Comparison of ENCODE assay signal across 8 mouse cellular contexts in the genomic region with DNA sequence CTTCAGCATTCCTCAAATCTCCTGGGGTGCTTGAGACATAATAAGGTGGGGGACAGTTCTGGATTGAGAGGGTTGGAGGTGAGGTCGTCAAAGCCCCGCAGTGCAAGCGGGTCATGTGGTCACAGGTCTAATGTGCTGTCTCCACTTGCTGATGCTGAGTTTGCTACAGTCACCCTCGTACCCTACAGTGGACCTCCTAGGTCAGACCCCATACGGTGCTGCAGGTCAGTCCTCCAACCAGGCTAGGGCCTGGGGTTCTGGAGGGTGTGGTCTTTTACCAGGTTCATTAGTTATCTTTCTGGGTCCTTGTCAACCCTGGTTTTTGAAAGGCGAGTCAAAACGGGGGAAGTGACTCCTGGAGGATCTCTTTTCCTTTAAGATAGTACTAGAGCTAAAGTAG. TPM values are rescaled to one million over a fixed set of nuclear protein-coding genes. Genes with fewer than 3 reads are reported as not detected.
DNase-seq lines count a peak whose midpoint lies in the region; ATAC-seq and TF ChIP-seq lines count a peak whose summit lies in the region.

No protein-coding gene starts in this region.

- intact Hi-C loops in left cerebral cortex, adult 2 months (cut with DNase I): loop anchor here (1.0 to 10.0 kb wide), 3 partner anchors 25 to 157 kb away; partner anchors contain the start of gene Tbc1d22a
- intact Hi-C loops in left cerebral cortex, postnatal 4 days (cut with DNase I): no loop called here

- no peaks in the 10 kb centered on the region for H3K27me3 ChIP-seq in hindbrain, embryonic 16.5 days (replicated peaks; ENCODE audit: control insufficient read depth, insufficient read depth, low read length)
- H3K27me3 ChIP-seq in neural tube, embryonic 12.5 days (replicated peaks): no peaks in the 10 kb centered on the region

- DNase-seq in left cerebral cortex, adult 2 months (ENCODE audit: extremely low spot score in 1 of 2, low spot score in 2 of 2): no peak
- DNase-seq in left cerebral cortex, postnatal 4 days: no peak
- peak; percentile 40 for DNase-seq in embryo, embryonic 11 days
- no peak for DNase-seq in left cerebral cortex, adult 11 months (ENCODE audit: low spot score)
- DNase-seq in gastrocnemius, postnatal 25 days: no peak
- no peak for DNase-seq in spleen, adult 18-20 months

- 4% methylated on average over 7 of the region's 7 CpGs for WGBS in hindbrain, embryonic 16.5 days
- WGBS in neural tube, embryonic 12.5 days: 11% methylated on average over 7 of the region's 7 CpGs

- peak overlapping the region; percentile 87 for H3K27ac ChIP-seq in left cerebral cortex, adult 2 months
- H3K27ac ChIP-seq in hindbrain, embryonic 16.5 days (ENCODE audit: low read depth, low read length): peak overlapping the region; percentile 93
- H3K27ac ChIP-seq in neural tube, embryonic 12.5 days: peak overlapping the region; percentile 6

- H3K4me3 ChIP-seq in left cerebral cortex, adult 2 months: peak overlapping the region; percentile 55
- H3K4me3 ChIP-seq in hindbrain, embryonic 16.5 days (ENCODE audit: low read length): peak overlapping the region; percentile 78
- peak overlapping the region; percentile 78 for H3K4me3 ChIP-seq in neural tube, embryonic 12.5 days

- TF ChIP-seq CTCF in left cerebral cortex, adult 2 months (IDR thresholded peaks at IDR 0.05): no peak

- H3K36me3 ChIP-seq in hindbrain, embryonic 16.5 days (ENCODE audit: control insufficient read depth, insufficient read depth, low read length): no peaks in the 10 kb centered on the region
- no peaks in the 10 kb centered on the region for H3K36me3 ChIP-seq in neural tube, embryonic 12.5 days

- H3K9ac ChIP-seq in hindbrain, embryonic 16.5 days (ENCODE audit: low read depth, low read length): peak overlapping the region; percentile 99
- peak overlapping the region; percentile 90 for H3K9ac ChIP-seq in neural tube, embryonic 12.5 days

- peak; percentile 12; the same call in 1 of the 2 replicates for ATAC-seq in hindbrain, embryonic 16.5 days
- ATAC-seq in neural tube, embryonic 12.5 days (ENCODE audit: low FRiP score, low read depth): peak; percentile 39

- peak overlapping the region; percentile 80 for H3K4me2 ChIP-seq in hindbrain, embryonic 16.5 days (ENCODE audit: low read length)
- peak overlapping the region; percentile 83 for H3K4me2 ChIP-seq in neural tube, embryonic 12.5 days (replicated peaks)

- H3K9me3 ChIP-seq in hindbrain, embryonic 16.5 days (ENCODE audit: control insufficient read depth, low read length): no peaks in the 10 kb centered on the region
- H3K9me3 ChIP-seq in neural tube, embryonic 12.5 days: no peaks in the 10 kb centered on the region

- H3K4me1 ChIP-seq in hindbrain, embryonic 16.5 days (ENCODE audit: control insufficient read depth, insufficient read depth, low read depth, low read length): peaks cover 38% of the 10 kb centered on the region
- peaks cover 41% of the 10 kb centered on the region for H3K4me1 ChIP-seq in neural tube, embryonic 12.5 days

RNA-seq across cellular contexts. Expression of gene Gramd4, which starts 0.4 kb away (rescaled TPM):
- total RNA-seq in left cerebral cortex, adult 2 months (2021): 10 to 100 TPM; 46.2 to 51.7 TPM
- total RNA-seq in left cerebral cortex, postnatal 4 days (2021): 10 to 100 TPM; 52.0 to 57.8 TPM
- 18.4 and 30.4 TPM in 2 replicates for polyA plus RNA-seq in hindbrain, embryonic 16.5 days (2015; fragmentation: Nextera tagmentation; extraction: Ambion mirVana)
- 29.9 and 33.3 TPM in 2 replicates for polyA plus RNA-seq in neural tube, embryonic 12.5 days (2016; fragmentation: Nextera tagmentation; extraction: Ambion mirVana)
- total RNA-seq in gastrocnemius, postnatal 25 days (2021): 1 to 10 TPM; 4.2 to 9.7 TPM

RNA-seq across cellular contexts. Expression of gene Celsr1, which starts 24.3 kb away (rescaled TPM):
- total RNA-seq in left cerebral cortex, adult 2 months (2021): 1 to 10 TPM; 3.7 to 4.6 TPM
- 1 to 10 TPM; 5.0 to 5.2 TPM for total RNA-seq in left cerebral cortex, postnatal 4 days (2021)
- polyA plus RNA-seq in hindbrain, embryonic 16.5 days (2015; fragmentation: Nextera tagmentation; extraction: Ambion mirVana): 0.76 and 1.2 TPM in 2 replicates
- polyA plus RNA-seq in neural tube, embryonic 12.5 days (2016; fragmentation: Nextera tagmentation; extraction: Ambion mirVana): 3.6 TPM in 2 replicates
- total RNA-seq in gastrocnemius, postnatal 25 days (2021): under 1 TPM; 0.31 to 0.43 TPM

Comparison
In these comparisons a context has a peak if more than half of its experiments do, and no peak if none do; other contexts are left out.
1. H3K27ac ChIP-seq: peak in every context shown above with its lines; median percentile 93 in hindbrain, embryonic 16.5 days; 87 in left cerebral cortex, adult 2 months; 6 in neural tube, embryonic 12.5 days.
2. RNA of gene Gramd4, which starts 0.4 kb away (total RNA-seq): 52.0 to 57.8 TPM in left cerebral cortex, postnatal 4 days and 46.2 to 51.7 TPM in left cerebral cortex, adult 2 months; 4.2 to 9.7 TPM in gastrocnemius, postnatal 25 days; every median in the first group is over 4 times any median in the second.
3. Peak in every context shown above with its lines, with median percentiles within 50 percentile points of each other: H3K4me3 ChIP-seq.